Mouse (Mus musculus) olfactory bulb, adult 2 months (tissue): Measurements from ENCODE around the gene Zmat3. TPM values are rescaled to one million over a fixed set of nuclear protein-coding genes. Genes with fewer than 3 reads are reported as not detected.

Experiments used
- H3K27ac ChIP-seq: fragments of 200-500 bp; 2 replicates; pipeline ENCODE4 v1.5.1; 2012; ENCODE audit warnings: low read depth, low read length; ENCODE audit not compliant: insufficient read depth
- H3K4me1 ChIP-seq: fragments of 200-500 bp; 2 replicates; pipeline ENCODE4 v1.6.1; 2012; ENCODE audit warnings: low read length; ENCODE audit not compliant: control insufficient read depth, insufficient read depth
- H3K4me3 ChIP-seq: fragments of 200-500 bp; 2 replicates; pipeline ENCODE4 v1.5.1; 2012; ENCODE audit warnings: mild to moderate bottlenecking, low read depth, low read length, moderate library complexity; ENCODE audit not compliant: insufficient read depth
- CTCF ChIP-seq: fragments of 200-500 bp; IDR thresholded peaks from 2 replicates; pipeline ENCODE4 v1.5.1; 2012; ENCODE audit warnings: low read depth, mild to moderate bottlenecking, low read length, moderate library complexity; ENCODE audit not compliant: insufficient read depth
- POLR2A ChIP-seq: fragments of 200-500 bp; IDR thresholded peaks from 2 replicates; pipeline ENCODE4 v1.6.1; 2012; ENCODE audit warnings: mild to moderate bottlenecking, low read depth, low read length, moderate library complexity; ENCODE audit not compliant: insufficient read depth
- WGBS: fragments of 180-500 bp; shearing (Covaris S2); methylation state at CpG from one replicate; pipeline ENCODE4 v1.1.7; 2018; 5-methylcytosine and 5-hydroxymethylcytosine counted together
- polyA plus RNA-seq: library from polyadenylated mRNA; stranded (reverse); fragments of >200 nt; gene quantifications from 2 replicates; pipeline ENCODE4 v1.2.4, GENCODE M21; 2012; ENCODE audit warnings: low replicate concordance; ENCODE audit not compliant: missing spikeins, insufficient read depth, insufficient read length

Zmat3 gene
- polyA plus RNA-seq, result not detected in 2 replicates

DNA sequence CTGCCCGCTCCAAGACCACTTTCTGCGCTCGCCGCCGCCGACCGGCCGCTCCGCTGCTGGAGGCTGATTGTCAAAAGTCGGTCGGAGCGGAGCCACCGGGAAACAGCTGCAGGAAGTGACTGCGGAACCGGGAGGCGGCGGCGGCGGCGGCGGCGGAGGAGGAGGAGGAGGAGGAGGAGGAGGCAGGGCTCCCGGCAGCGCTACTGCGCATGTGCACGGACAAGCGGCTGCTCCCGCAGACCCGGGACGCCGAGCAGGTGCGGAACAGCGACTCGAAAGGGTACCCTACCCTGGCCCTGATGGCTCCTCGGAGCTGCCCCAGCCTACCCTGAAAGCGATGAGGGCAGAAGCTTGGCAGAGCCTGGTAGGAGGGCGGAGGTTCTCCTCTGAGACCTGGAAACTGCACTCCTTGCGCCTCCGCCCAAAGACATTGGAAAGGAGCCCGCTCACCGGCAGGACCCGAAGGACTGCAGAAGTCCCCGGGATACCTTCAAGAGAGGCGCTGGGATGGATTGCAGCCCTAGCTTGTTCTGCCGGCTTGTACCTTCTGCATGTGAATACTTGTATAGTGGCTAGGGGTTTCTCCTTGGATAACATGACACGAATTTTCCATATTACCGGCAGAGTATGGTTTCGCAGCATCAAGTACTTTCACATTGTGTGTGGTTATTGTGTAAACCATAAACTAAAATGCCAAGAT lies at the start of gene Zmat3:
Zmat3 (minus strand) TSS at position 469 of the 700 bp plus-strand sequence.
- Histone ChIP-seq H3K4me1 (peaks cover 8% of the 10 kb centered on the region), H3K27ac (peak within 1 kb of the TSS; percentile 89), H3K4me3 (peak within 1 kb of the TSS; percentile 99)
- no peak for TF ChIP-seq CTCF
- TF ChIP-seq POLR2A, result peak; percentile 34; the same call in 1 of the 2 replicates
- WGBS, result under 1% methylated on average over 35 of the region's 48 CpGs

- no peak for TF ChIP-seq CTCF
- no peak for TF ChIP-seq POLR2A
- Histone ChIP-seq H3K27ac (no peak overlapping the region), H3K4me3 (no peak overlapping the region), H3K4me1 (peaks cover 5% of the 10 kb centered on the region)
- 23% methylated on average over 4 of the region's 4 CpGs for WGBS
Observed at GRCm38 (mm10) chr3:32414381-32414780, 48.6 kb upstream of the Zmat3 start.

GRCm38 (mm10) chr3:32412502-32413044 lies 46.8 kb upstream of the Zmat3 start:
- Histone ChIP-seq H3K27ac (no peak overlapping the region), H3K4me3 (no peak overlapping the region), H3K4me1 (peaks cover 8% of the 10 kb centered on the region)
- WGBS, result 83% methylated on average over 7 of the region's 7 CpGs
- TF ChIP-seq POLR2A, result no peak
- no peak for TF ChIP-seq CTCF

- H3K27ac ChIP-seq, result no peak overlapping the region
- 94% methylated on average over 3 of the region's 3 CpGs for WGBS
- TF ChIP-seq POLR2A (no peak), CTCF (no peak)
Observed at GRCm38 (mm10) chr3:32408811-32409273, 43.0 kb upstream of the Zmat3 start.

GRCm38 (mm10) chr3:32406804-32407203 lies 41.0 kb upstream of the Zmat3 start:
- Histone ChIP-seq H3K4me3 (no peak overlapping the region), H3K4me1 (peaks cover 5% of the 10 kb centered on the region), H3K27ac (no peak overlapping the region)
- 78% methylated on average over 6 of the region's 6 CpGs for WGBS
- TF ChIP-seq POLR2A (no peak), CTCF (no peak)

More at GRCm38 (mm10) chr3:32408811-32409273, 43.0 kb upstream of the Zmat3 start:
- Histone ChIP-seq H3K4me3 (no peak overlapping the region), H3K4me1 (peaks cover 2% of the 10 kb centered on the region; the same call in 1 of the 2 replicates)

GRCm38 (mm10) chr3:32405699-32406098 lies 39.9 kb upstream of the Zmat3 start:
- WGBS, result 82% methylated on average over 1 of the region's 1 CpGs
- no peak overlapping the region for H3K27ac ChIP-seq
- H3K4me1 ChIP-seq, result peaks cover 7% of the 10 kb centered on the region
- TF ChIP-seq POLR2A (no peak), CTCF (no peak)
- H3K4me3 ChIP-seq, result no peak overlapping the region

GRCm38 (mm10) chr3:32402990-32403885 lies 37.4 kb upstream of the Zmat3 start:
- TF ChIP-seq POLR2A (no peak), CTCF (no peak)
- Histone ChIP-seq H3K27ac (no peak overlapping the region), H3K4me1 (peaks cover 8% of the 10 kb centered on the region), H3K4me3 (no peak overlapping the region)
- 74% methylated on average over 7 of the region's 7 CpGs for WGBS

- TF ChIP-seq CTCF, result no peak
- TF ChIP-seq POLR2A, result no peak
- 72% methylated on average over 3 of the region's 3 CpGs for WGBS
Observed at GRCm38 (mm10) chr3:32401591-32401990, 35.8 kb upstream of the Zmat3 start.

More at GRCm38 (mm10) chr3:32401591-32401990, 35.8 kb upstream of the Zmat3 start:
- no peak overlapping the region for H3K27ac ChIP-seq
- H3K4me1 ChIP-seq, result peaks cover 8% of the 10 kb centered on the region
- H3K4me3 ChIP-seq, result no peak overlapping the region
